Mouse (Mus musculus): ENCODE measurements at regions not wholly inside any gene's neighbourhood (a gene's known extent, or its start where the extent isn't known, plus 50 kb on each side); places are given as distances from the start of the nearest gene placed in this dataset.
"Not testable (repeated sequence)": the region's sequence is repeated elsewhere in the genome, so short reads cannot be mapped to it uniquely, and the experiment has no call there.

- H3K9ac ChIP-seq = no peak overlapping the region
- WGBS = 15% methylated on average over 6 of the region's 6 CpGs
Measured at GRCm38 (mm10) chr1:14109190-14109482, 1984.0 kb downstream of the 4930444P10Rik start.

GRCm38 (mm10) chr1:14108450-14109189 is 1984.5 kb downstream of the 4930444P10Rik start:
- Histone ChIP-seq H3K4me3 (no peak overlapping the region), H3K9ac (no peak overlapping the region), H3K4me1 (no peaks in the 10 kb centered on the region), H3K4me2 (no peak overlapping the region), H3K27me3 (no peaks in the 10 kb centered on the region), H3K36me3 (no peaks in the 10 kb centered on the region), H3K27ac (no peak overlapping the region), H3K9me3 (no peaks in the 10 kb centered on the region)
- WGBS = 61% methylated on average over 7 of the region's 7 CpGs
- ATAC-seq (ENCODE audit: borderline replicate concordance, extremely low read depth, low FRiP score, low TSS enrichment) = no peak

More at GRCm38 (mm10) chr1:14109190-14109482, 1984.0 kb downstream of the 4930444P10Rik start:
- no peaks in the 10 kb centered on the region for H3K4me1 ChIP-seq
- no peaks in the 10 kb centered on the region for H3K9me3 ChIP-seq
- H3K27ac ChIP-seq = no peak overlapping the region
- H3K36me3 ChIP-seq = no peaks in the 10 kb centered on the region
- no peak overlapping the region for H3K4me3 ChIP-seq
- no peak overlapping the region for H3K4me2 ChIP-seq
- no peak for ATAC-seq (ENCODE audit: borderline replicate concordance, extremely low read depth, low FRiP score, low TSS enrichment)
- H3K27me3 ChIP-seq = no peaks in the 10 kb centered on the region

DNA sequence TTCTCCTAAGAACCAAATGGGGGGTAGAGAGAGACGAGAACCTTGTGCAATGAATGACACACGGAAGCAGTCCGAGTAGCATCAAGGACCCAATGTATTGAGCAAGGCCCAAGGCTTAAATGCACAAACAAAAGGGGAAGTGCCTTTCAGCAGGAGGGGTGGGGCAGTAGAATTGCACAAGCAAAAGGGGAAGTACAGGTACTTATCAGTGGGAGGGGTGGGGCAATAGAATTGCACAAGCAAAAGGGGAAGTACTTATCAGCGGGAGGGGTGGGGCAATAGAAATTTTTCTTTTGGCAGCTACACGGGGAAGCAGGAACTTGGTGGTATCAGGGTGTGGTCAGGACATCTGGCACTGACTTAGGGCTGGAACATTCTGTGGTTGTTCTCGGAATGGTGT is 1987.6 kb downstream of the 4930444P10Rik start:
- ATAC-seq (ENCODE audit: borderline replicate concordance, extremely low read depth, low FRiP score, low TSS enrichment) = not testable (repeated sequence)

DNA sequence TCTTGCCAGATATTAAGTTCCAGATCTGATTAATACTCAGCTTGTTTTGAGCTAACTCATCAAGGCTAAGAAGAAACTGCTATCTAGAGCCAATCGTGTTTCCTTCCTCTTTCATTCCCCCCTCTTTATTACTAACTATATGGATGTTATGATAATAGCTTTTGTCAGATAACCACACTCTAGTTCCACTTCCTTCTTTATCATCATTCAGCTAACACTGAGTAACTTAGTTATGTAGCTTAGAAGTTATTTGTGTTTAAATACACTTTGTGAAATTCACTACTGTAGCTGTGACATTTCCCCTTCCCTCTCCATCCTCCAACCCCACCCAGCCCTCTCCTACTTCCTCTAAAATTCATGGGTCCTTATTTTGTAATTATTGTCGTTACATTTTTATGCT is 1988.6 kb downstream of the 4930444P10Rik start:
- Histone ChIP-seq H3K4me2 (no peak overlapping the region), H3K36me3 (no peaks in the 10 kb centered on the region), H3K4me3 (no peak overlapping the region), H3K4me1 (no peaks in the 10 kb centered on the region), H3K9ac (no peak overlapping the region), H3K27ac (no peak overlapping the region), H3K27me3 (no peaks in the 10 kb centered on the region), H3K9me3 (no peaks in the 10 kb centered on the region)
- ATAC-seq (ENCODE audit: borderline replicate concordance, extremely low read depth, low FRiP score, low TSS enrichment) = no peak
- 81% methylated on average over 2 of the region's 2 CpGs for WGBS

More for the DNA sequence above, 1987.6 kb downstream of the 4930444P10Rik start:
- H3K4me3 ChIP-seq, H3K9me3 ChIP-seq, H3K27ac ChIP-seq, H3K27me3 ChIP-seq, H3K9ac ChIP-seq, H3K4me2 ChIP-seq, H3K4me1 ChIP-seq, H3K36me3 ChIP-seq: not testable (repeated sequence)
- WGBS = 85% methylated on average over 6 of the region's 6 CpGs

GRCm38 (mm10) chr1:14099031-14099430 is 1994.1 kb downstream of the 4930444P10Rik start:
- Histone ChIP-seq H3K9ac (no peak overlapping the region), H3K27ac (no peak overlapping the region), H3K4me2 (no peak overlapping the region), H3K4me1 (no peaks in the 10 kb centered on the region), H3K9me3 (no peaks in the 10 kb centered on the region), H3K27me3 (no peaks in the 10 kb centered on the region), H3K4me3 (no peak overlapping the region), H3K36me3 (no peaks in the 10 kb centered on the region)
- WGBS = 77% methylated on average over 5 of the region's 5 CpGs
- no peak for ATAC-seq (ENCODE audit: borderline replicate concordance, extremely low read depth, low FRiP score, low TSS enrichment)

GRCm38 (mm10) chr1:14097567-14098228 is 1995.4 kb downstream of the 4930444P10Rik start:
- Histone ChIP-seq H3K4me3 (no peak overlapping the region), H3K27me3 (no peaks in the 10 kb centered on the region), H3K9ac (no peak overlapping the region), H3K9me3 (no peaks in the 10 kb centered on the region), H3K4me1 (no peaks in the 10 kb centered on the region), H3K36me3 (no peaks in the 10 kb centered on the region), H3K4me2 (no peak overlapping the region), H3K27ac (no peak overlapping the region)
- ATAC-seq (ENCODE audit: borderline replicate concordance, extremely low read depth, low FRiP score, low TSS enrichment) = no peak
- 41% methylated on average over 5 of the region's 5 CpGs for WGBS

DNA sequence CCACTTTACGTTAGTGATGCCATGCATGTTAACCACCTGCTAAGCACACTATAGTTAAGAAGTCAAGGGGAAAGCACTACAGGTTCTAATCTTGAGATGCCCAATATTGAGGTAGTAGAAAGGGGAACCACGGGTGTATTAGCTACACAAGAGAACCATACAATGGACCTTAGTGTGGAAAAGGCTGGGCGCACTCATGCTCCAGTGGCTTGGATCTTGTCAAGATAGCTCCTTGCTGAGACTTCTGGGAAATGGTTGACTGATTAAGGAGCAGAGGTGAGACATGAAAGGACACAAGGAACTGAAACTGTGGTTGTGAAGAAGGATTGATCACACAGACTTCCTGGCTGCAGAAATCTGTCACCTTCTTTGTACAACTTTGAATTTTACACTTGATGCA is 2028.3 kb downstream of the 4930444P10Rik start:
- Histone ChIP-seq H3K4me2 (no peak overlapping the region), H3K27me3 (no peaks in the 10 kb centered on the region), H3K9ac (no peak overlapping the region), H3K4me1 (no peaks in the 10 kb centered on the region), H3K36me3 (no peaks in the 10 kb centered on the region), H3K9me3 (no peaks in the 10 kb centered on the region), H3K4me3 (no peak overlapping the region), H3K27ac (no peak overlapping the region)
- ATAC-seq (ENCODE audit: borderline replicate concordance, extremely low read depth, low FRiP score, low TSS enrichment) = no peak
- 94% methylated on average over 3 of the region's 3 CpGs for WGBS

- H3K4me1 ChIP-seq = no peaks in the 10 kb centered on the region
- H3K27me3 ChIP-seq = no peaks in the 10 kb centered on the region
- ATAC-seq (ENCODE audit: borderline replicate concordance, extremely low read depth, low FRiP score, low TSS enrichment) = no peak
- no peaks in the 10 kb centered on the region for H3K36me3 ChIP-seq
- no peak overlapping the region for H3K4me2 ChIP-seq
- no peaks in the 10 kb centered on the region for H3K9me3 ChIP-seq
- H3K4me3 ChIP-seq = no peak overlapping the region
- no peak overlapping the region for H3K27ac ChIP-seq
- no peak overlapping the region for H3K9ac ChIP-seq
- WGBS = 39% methylated on average over 2 of the region's 2 CpGs
Measured at GRCm38 (mm10) chr1:14036163-14036562, 2057.0 kb downstream of the 4930444P10Rik start.

DNA sequence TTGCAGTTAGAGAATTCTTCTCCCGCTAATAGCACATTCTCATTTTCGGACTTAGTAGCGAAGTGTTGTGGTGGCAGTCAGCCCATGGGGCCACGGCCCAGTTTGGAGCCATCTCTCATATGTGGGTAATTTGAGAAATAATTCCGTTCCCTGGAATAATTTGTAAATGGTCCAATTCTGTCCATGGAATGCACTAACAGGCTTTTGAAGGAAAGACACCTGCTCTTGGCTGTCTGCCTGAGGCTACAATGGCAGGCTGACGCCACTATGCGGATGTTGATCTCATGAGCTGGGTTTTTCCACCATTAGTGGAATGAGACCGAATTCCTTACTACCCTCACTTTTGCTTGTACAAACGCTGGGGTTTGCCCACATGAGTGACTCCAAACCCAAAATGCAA is 2081.6 kb downstream of the 4930444P10Rik start:
- Histone ChIP-seq H3K9ac (no peak overlapping the region), H3K4me3 (no peak overlapping the region), H3K27ac (no peak overlapping the region), H3K9me3 (no peaks in the 10 kb centered on the region), H3K4me1 (no peaks in the 10 kb centered on the region), H3K36me3 (no peaks in the 10 kb centered on the region), H3K27me3 (no peaks in the 10 kb centered on the region), H3K4me2 (no peak overlapping the region)
- 79% methylated on average over 9 of the region's 9 CpGs for WGBS
- ATAC-seq (ENCODE audit: borderline replicate concordance, extremely low read depth, low FRiP score, low TSS enrichment) = no peak

DNA sequence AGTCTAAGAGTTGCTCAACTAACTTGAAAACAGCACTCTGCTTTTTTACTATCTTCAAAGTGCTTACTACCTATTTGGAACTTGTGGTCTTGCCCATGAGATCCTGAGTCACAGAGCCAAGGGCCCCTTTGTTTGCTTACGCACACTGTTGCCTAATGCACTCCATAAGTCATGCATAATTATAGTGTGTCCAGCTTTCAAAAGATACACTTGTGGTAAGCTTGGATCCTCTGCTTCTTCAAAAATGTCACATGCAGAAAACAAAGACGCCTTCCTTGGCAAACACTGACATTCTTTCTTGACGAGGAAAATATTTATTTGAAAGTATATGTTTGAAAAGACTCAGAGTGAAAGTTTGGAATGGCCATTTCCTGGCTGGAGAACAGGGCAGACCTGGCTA is 2082.3 kb downstream of the 4930444P10Rik start:
- Histone ChIP-seq H3K4me3 (no peak overlapping the region), H3K36me3 (no peaks in the 10 kb centered on the region), H3K27me3 (no peaks in the 10 kb centered on the region), H3K4me1 (no peaks in the 10 kb centered on the region), H3K9me3 (no peaks in the 10 kb centered on the region), H3K27ac (no peak overlapping the region), H3K4me2 (no peak overlapping the region), H3K9ac (no peak overlapping the region)
- ATAC-seq (ENCODE audit: borderline replicate concordance, extremely low read depth, low FRiP score, low TSS enrichment) = no peak
- 35% methylated on average over 3 of the region's 3 CpGs for WGBS

DNA sequence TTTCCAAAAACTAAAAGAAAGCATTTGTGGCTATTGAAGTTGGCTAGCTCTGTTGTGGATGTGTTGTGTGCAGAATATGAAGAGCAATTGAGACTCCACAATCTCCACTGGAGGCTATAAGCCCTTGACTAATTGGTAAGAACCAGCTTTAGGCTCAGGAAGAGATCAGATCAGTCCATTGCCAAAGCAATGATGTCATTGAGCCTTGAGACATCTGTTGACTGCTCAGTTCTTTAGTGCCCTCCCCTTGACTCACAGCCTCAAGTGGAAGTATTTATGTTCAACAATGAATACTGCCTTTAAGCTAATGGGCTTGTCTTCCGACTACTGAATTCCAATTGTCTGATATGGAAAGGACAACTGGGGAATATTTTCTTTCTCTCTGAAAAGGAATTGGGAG is 2090.6 kb downstream of the 4930444P10Rik start:
- no peaks in the 10 kb centered on the region for H3K36me3 ChIP-seq
- H3K4me1 ChIP-seq = no peaks in the 10 kb centered on the region
- H3K9ac ChIP-seq = no peak overlapping the region
- H3K4me3 ChIP-seq = no peak overlapping the region
- ATAC-seq (ENCODE audit: borderline replicate concordance, extremely low read depth, low FRiP score, low TSS enrichment) = no peak
- H3K27me3 ChIP-seq = no peaks in the 10 kb centered on the region
- H3K4me2 ChIP-seq = no peak overlapping the region
- H3K9me3 ChIP-seq = no peaks in the 10 kb centered on the region
- 65% methylated on average over 1 of the region's 1 CpGs for WGBS
- H3K27ac ChIP-seq = no peak overlapping the region

GRCm38 (mm10) chr1:14001431-14001830 is 2091.7 kb downstream of the 4930444P10Rik start:
- no peaks in the 10 kb centered on the region for H3K9me3 ChIP-seq
- H3K36me3 ChIP-seq = no peaks in the 10 kb centered on the region
- H3K4me2 ChIP-seq = no peak overlapping the region
- no peak overlapping the region for H3K27ac ChIP-seq
- WGBS = 31% methylated on average over 3 of the region's 3 CpGs
- H3K4me3 ChIP-seq = no peak overlapping the region
- no peak for ATAC-seq (ENCODE audit: borderline replicate concordance, extremely low read depth, low FRiP score, low TSS enrichment)
- no peak overlapping the region for H3K9ac ChIP-seq
- H3K4me1 ChIP-seq = no peaks in the 10 kb centered on the region
- H3K27me3 ChIP-seq = no peaks in the 10 kb centered on the region
